Mouse (Mus musculus) c-Kit-positive CD71-negative TER-119-negative erythroid progenitor cells, embryonic 14.5 days (primary cell): ENCODE results near the gene Olfr911-ps1.

Source experiments
- DNase-seq: peaks from one replicate; pipeline ENCODE4 v3.0.0-alpha.2; 2013; ENCODE audit warnings: low read depth

The Olfr911-ps1 gene

GRCm38 (mm10) chr9:38521280-38521679, at the start of gene Olfr911-ps1:
TSS of gene Olfr911-ps1 (plus strand) at chr9:38521580.
- no peak for DNase-seq

GRCm38 (mm10) chr9:38486785-38487184, 34.6 kb upstream of the Olfr911-ps1 start, which contains the start of gene Olfr906:
TSS of gene Olfr906 (plus strand) at chr9:38487085.
- DNase-seq = no peak

- no peak for DNase-seq
These were observed 25.9 kb upstream of the Olfr911-ps1 start, which contains the start of gene Olfr907 for GRCm38 (mm10) chr9:38495501-38495900. TSS of gene Olfr907 (plus strand) at chr9:38495801.

- no peak for DNase-seq
These were observed 9.0 kb upstream of the Olfr911-ps1 start for GRCm38 (mm10) chr9:38512353-38512752.

GRCm38 (mm10) chr9:38537549-38537948, 16.2 kb downstream of the Olfr911-ps1 start, which contains the start of gene Olfr910:
TSS of gene Olfr910 (plus strand) at chr9:38537849.
- no peak for DNase-seq
